Mouse (Mus musculus) kidney, adult 8-10 months (tissue): ENCODE data around the gene Ociad2.
A peak's percentile ranks its signal among the peaks of the same experiment; 100 is the strongest.

Experiments used
- DNase-seq, 2 experiments: peaks; one replicate each; pipeline ENCODE4 v3.0.0; 2022

Gene Ociad2

GRCm38 (mm10) chr5:73340723-73341235 is at the start of gene Ociad2:
Gene Ociad2 (minus strand): TSS chr5:73341028.
- no peak for DNase-seq

- DNase-seq: peak; percentile 30 to 34
These were observed 42.8 kb upstream of the Ociad2 start for GRCm38 (mm10) chr5:73383647-73383970.

GRCm38 (mm10) chr5:73382737-73383646 is 42.2 kb upstream of the Ociad2 start:
- DNase-seq: peak; percentile 53 to 66

- no peak for DNase-seq
These were observed 41.2 kb upstream of the Ociad2 start for GRCm38 (mm10) chr5:73381976-73382540.

GRCm38 (mm10) chr5:73381510-73381909 is 40.7 kb upstream of the Ociad2 start:
- DNase-seq: no peak

- no peak for DNase-seq
These were observed 40.0 kb upstream of the Ociad2 start for GRCm38 (mm10) chr5:73380829-73381228.

- DNase-seq: peak; percentile 38 to 87
These were observed 39.1 kb upstream of the Ociad2 start for GRCm38 (mm10) chr5:73379908-73380307.

- DNase-seq: no peak
These were observed 35.7 kb upstream of the Ociad2 start for GRCm38 (mm10) chr5:73376491-73376890.

- DNase-seq: no peak
These were observed 35.2 kb upstream of the Ociad2 start for GRCm38 (mm10) chr5:73376041-73376440.

GRCm38 (mm10) chr5:73373184-73373583 is 32.4 kb upstream of the Ociad2 start:
- DNase-seq: no peak

GRCm38 (mm10) chr5:73372601-73373000 is 31.8 kb upstream of the Ociad2 start:
- DNase-seq: no peak

- no peak for DNase-seq
These were observed 28.9 kb upstream of the Ociad2 start for GRCm38 (mm10) chr5:73369731-73370130.

- no peak for DNase-seq
These were observed 28.1 kb upstream of the Ociad2 start for GRCm38 (mm10) chr5:73368845-73369447.

- no peak for DNase-seq
These were observed 27.1 kb upstream of the Ociad2 start for GRCm38 (mm10) chr5:73367906-73368305.

- DNase-seq: no peak
These were observed 23.5 kb upstream of the Ociad2 start for GRCm38 (mm10) chr5:73364107-73364864.

GRCm38 (mm10) chr5:73362791-73363190 is 22.0 kb upstream of the Ociad2 start:
- no peak for DNase-seq

GRCm38 (mm10) chr5:73362338-73362737 is 21.5 kb upstream of the Ociad2 start:
- DNase-seq: no peak

GRCm38 (mm10) chr5:73360240-73360639 is 19.4 kb upstream of the Ociad2 start:
- no peak for DNase-seq

GRCm38 (mm10) chr5:73359752-73360141 is 18.9 kb upstream of the Ociad2 start:
- no peak for DNase-seq

- no peak for DNase-seq
These were observed 18.4 kb upstream of the Ociad2 start for GRCm38 (mm10) chr5:73359134-73359751.

GRCm38 (mm10) chr5:73355393-73355792 is 14.6 kb upstream of the Ociad2 start:
- DNase-seq: no peak

- DNase-seq: no peak
These were observed 13.2 kb upstream of the Ociad2 start for GRCm38 (mm10) chr5:73353978-73354377.

GRCm38 (mm10) chr5:73353519-73353918 is 12.7 kb upstream of the Ociad2 start:
- DNase-seq: no peak
